Mouse (Mus musculus) left cerebral cortex, postnatal 10 days (tissue): Measurements from ENCODE around the gene Gpr176. TPM values are rescaled to one million over a fixed set of nuclear protein-coding genes. Genes with fewer than 3 reads are reported as not detected.
"Not testable (repeated sequence)": the region's sequence is repeated elsewhere in the genome, so short reads cannot be mapped to it uniquely, and the experiment has no call there.

Experiments
- DNase-seq, 2 experiments: peaks; one replicate each; pipeline ENCODE4 v3.0.0; 2021 to 2022; ENCODE audit warnings: low spot score in 2 of 2, mixed read lengths in 1 of 2; ENCODE audit errors: extremely low spot score in 1 of 2
- intact Hi-C: fragments of 180-260 bp; cut with DNase I; formaldehyde crosslinking; loops from one replicate; pipeline ENCODE4 v1.15.1; 2025
- total RNA-seq, 2 experiments: library from RNA; stranded (reverse); gene quantifications; 2 replicates each; pipeline ENCODE4 v1.2.3; 2021

Gpr176 gene
- total RNA-seq, 2 experiments from 2014 or later: 11.8 to 12.5 TPM

DNA sequence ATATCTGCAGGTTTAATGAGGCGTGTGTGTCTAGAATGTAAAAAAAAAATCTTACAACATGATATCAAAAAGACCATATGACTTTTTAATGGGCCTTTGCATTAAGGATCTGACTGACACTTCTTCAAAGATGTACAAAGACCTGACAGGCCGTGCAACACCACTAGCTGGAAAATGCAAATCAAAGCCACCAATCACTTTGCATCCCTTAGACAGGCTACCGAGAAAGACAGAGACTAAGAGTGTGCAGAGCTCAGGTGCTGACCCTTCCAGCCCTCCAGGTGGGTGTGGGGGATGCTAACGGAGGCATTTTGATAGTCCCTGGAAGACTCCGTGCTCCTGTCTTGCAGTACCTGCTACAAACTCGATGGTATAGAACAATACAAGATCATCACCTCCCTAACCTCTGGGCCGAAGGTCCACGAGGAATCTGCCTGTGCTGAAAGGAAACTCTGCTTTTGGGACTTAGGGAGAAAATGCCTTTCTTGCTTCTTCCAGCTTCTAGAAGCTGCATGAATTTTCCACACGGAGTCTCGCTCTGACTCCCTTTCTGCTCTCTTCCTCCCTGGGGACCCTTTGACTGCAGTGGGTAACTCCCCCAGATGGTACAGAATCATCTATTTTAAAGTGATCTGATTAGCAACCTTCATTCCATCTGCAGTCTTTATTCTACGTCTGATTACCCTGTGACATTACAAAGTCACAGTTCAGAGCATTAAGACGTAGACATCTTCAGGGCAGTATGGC is 57.4 kb downstream of the Gpr176 start:
- intact Hi-C loops: no loop called here
- no peak for DNase-seq

DNA sequence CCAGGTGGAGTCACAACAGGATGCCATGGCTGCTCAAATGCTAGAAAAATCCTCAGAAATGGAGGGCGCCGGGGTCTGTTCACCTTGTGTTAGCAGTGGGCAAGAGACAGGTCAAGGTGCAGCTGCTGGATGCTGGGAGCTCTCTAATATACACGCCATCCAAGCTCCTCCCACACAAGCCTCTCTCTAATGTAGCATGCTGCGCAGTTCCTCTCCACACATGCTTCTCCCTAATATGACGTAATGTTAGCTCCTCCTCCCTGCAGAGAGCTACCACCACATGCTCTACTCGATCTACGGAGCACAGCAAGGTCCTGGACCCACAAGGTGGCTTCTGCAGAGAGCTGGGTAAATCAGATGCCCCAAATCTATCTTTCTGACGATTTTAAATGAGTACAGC is 65.7 kb downstream of the Gpr176 start:
- intact Hi-C loops: no loop called here
- DNase-seq: no peak

DNA sequence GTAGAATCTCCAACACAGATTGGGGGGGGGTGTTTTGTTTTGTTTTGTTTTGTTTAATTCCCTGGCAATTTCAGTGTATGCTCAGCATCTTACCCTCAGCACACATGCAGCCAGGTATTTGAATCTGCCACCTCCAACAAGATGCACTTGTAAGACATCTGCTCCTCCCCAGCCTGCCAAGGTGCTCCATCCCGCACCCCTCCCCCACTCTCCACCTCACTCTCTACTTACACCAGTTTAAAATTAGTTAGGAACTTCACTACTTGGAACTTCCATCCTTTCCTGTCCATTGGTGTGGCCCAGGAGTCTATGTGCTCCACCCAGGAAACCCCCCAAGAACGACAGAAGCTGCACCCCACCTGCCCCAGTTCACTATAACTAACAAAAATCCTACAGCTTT is 66.3 kb downstream of the Gpr176 start:
- intact Hi-C loops: no loop called here
- no peak for DNase-seq

DNA sequence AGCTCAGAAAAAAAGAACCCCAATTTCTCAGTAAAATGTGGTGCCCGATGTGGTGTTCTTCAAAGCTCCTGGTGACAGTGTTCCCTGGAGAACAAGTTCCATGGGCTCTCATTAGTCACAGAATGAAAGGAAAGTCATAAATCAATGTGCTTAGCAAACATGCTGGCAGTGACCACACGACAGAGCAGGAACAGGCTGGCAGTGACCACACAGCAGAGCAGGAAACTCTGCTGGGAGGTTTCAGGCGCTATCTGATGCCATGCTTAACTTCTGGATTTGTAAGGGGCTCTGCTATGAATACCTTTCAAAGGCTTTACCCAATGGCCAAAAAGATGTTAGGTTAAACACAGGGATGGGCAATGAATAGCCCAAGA is 66.7 kb downstream of the Gpr176 start:
- intact Hi-C loops: no loop called here
- no peak for DNase-seq

DNA sequence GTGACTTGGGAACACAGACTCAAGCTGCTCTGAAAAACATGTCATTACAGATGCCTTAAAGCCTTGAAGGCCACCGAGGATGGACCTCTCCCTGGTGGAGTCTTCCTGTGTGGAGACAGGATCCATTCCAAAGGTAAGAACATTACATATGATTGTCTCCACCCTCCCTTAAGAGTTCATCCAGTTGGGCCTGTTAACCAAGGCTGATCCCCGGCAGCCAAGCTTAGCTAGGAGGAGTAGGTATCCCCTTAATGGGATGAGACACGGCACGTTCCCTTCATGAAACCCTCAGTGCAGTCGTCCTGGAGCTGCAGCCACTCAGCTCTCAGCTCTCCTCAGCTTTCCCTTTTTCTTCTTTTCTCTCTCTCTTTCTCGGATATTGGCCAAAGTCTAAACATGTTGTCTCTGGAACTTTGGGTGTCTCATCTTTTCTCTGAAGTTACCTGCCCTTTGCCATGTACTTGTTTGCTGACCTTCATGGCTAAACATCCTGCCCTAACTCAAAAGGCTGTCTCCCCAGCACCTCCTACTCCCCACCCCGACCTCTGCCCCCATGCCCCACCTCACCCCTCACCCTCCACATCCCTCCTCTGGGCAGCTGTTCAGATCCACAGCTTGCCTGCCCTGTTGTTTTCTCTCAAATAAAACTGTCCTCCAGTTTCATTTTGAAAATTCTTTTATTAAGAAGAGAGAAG is 67.2 kb downstream of the Gpr176 start:
- intact Hi-C loops: no loop called here
- DNase-seq: no peak

DNA sequence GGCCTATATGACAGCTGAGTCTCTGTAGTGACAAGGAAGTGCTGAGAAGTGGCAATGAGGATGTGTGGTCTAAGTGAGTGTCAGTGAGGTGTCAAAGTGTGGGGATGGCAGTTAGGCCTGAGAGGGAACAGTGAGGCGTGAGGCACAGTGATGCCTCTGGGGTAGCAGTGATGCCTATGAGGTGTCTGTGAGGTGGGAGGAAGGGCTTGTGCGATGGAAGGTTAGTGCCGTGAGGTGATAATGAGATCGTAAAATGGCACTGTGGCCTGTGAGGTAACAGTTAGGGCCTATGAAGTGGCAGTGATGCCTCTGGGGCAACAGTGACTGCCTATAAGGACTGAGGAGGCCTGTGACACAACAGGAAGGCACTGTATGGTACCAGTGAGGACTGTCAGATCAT is 69.8 kb downstream of the Gpr176 start:
- DNase-seq: no peak
- intact Hi-C loops: no loop called here

DNA sequence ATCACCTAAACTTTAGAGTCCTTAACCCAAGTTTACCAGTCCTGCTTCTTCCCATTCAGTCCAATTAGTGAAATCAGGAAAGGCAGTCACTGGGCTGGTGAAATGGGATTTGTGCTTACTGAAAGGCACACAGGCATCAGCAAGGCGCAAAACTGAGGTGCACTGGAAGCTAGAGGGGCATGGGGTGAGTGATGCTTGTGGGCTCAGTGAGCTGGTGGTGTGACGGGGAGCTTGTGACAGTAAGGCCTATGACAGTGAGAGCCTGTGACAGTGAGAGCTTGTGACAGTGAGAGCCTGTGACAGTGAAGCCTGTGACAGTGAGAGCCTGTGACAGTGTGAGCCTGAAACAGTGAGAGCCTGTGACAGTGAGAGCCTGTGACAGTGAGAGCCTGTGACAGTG is 71.6 kb downstream of the Gpr176 start:
- no peak for DNase-seq
- intact Hi-C loops: no loop called here

DNA sequence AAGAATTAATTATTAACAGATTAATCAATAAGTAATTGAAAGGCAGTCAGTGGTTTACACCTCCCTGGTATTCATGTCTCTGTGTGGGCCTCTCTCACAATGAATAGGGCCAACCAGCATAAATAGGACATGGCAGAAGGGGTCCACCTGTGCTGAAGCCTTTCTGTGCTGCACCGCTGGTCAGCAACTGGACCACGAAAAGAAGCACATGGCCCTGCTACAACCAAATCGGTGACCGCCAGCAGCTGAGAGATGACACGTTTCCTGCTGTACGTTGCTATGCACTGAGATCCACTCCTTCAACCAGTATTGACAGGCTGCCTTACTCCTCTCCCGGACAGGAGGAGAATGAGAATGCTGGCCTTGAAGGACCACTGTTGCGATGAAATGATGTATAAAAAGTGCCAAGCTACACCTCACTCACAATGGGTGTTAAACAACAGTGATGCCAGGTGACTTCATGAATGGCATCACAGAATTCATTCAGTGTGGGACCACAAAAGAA is 72.1 kb downstream of the Gpr176 start:
- intact Hi-C loops: no loop called here
- no peak for DNase-seq

DNA sequence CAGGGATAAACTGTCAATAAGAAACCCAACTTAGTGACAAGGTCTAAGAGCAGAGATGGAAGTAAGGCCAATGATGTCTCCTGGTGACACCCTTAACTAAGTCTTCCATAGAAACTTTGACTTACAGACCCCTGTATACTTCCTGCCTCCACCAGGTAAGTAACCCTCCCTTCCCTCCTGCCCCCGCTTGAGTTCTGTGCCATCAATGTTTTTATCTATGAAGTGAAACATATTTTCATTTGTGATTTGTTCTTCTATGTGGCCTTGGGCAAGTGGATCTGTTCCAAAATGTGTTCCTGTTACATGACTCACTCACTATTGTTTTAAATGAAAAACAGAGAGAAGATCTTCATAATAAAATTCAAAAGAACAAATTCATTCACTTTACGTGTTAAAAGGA is 73.2 kb downstream of the Gpr176 start:
- intact Hi-C loops: no loop called here
- DNase-seq: no peak

DNA sequence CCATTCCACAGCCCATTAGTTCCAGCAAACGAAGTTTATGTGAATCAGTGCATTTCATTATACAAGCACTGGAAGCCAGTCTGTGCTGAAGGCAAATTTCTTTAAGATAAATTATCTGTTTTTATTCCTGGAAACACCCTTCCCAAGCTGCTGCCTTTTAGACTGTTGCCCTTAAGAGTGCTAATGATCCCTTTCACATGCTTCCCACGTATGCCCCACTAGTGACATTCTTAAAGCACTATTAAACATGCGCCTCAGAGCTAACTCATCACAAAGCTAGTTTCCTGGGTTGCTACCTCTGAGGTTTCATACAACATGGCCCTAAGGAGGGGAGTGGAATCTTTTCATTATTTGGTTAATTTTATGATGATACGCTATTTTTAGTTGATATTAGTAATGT is 74.6 kb downstream of the Gpr176 start:
- intact Hi-C loops: no loop called here
- DNase-seq: no peak

DNA sequence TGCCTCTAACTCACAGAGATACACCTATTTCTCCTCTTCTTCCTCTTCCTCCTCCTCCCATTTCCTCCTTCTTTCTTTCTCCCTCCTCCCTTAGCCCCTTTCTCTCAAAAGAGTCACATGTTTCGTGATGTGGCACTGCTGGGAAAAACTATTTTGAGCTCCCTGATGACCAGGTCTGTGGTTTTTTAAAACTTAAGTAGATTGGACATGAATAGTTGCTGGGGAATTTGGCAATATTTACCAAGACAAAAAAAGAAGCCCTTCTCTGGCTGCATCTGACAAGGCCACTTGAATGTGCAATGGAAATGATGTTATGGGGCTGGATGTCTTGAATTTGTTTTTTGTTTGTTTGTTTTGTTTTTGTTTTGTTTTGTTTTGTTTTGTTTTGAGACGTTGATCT is 75.3 kb downstream of the Gpr176 start:
- no peak for DNase-seq
- intact Hi-C loops: no loop called here

DNA sequence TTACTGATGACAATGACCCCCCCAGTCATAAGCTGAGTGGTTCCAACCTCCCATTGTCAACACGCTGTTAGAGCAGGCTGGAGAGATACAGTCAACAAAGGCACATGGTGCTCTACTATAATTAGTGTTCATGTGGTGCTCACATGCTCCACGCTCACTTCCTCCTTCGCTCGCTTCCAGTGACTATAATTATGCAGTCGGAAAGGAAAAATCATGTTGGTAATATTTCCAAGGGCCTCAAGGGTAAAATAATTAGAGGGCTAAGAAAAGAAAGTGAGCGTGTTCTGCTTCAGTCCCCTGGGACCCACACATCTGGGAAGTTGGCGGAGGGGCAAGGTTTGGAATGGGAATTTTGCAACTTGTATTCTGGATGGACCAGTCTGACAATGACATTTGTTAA is 77.7 kb downstream of the Gpr176 start:
- intact Hi-C loops: no loop called here
- no peak for DNase-seq

DNA sequence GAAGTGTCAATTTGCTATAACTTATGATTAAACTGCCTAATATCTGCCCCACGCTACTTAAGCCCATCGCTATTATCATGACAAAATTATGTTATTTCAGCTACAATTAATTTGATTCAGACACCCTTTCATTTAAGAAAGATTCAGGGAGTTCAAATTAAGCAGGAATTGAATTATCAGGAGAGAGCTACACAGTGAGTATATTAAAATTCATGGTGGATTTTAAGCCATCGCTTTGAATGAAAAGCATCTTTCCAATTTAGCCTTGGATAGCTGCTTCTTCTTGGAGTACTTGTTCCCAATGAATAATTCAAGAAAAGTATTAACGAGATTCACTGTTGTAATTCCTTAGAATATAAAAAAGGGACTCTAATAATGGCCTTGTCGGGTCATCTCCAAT is 79.6 kb downstream of the Gpr176 start:
- DNase-seq: no peak
- intact Hi-C loops: no loop called here

DNA sequence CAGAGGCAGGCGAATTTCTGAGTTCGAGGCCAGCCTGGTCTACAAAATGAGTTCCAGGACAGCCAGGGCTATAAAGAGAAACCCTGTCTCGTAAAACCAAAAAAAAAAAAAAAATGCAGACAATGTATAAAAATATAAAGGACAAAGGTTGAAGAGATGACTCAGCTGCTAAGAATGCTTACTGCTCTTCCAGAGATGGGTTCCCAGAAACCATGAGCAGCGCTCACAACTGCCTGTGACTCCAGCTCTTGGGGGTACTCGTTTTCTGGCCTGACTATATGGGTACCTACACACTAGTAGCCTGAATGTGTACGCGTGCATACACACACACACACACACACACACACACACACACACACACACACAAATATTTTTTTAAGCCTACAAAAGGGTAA is 84.2 kb downstream of the Gpr176 start:
- intact Hi-C loops: not testable (repeated sequence)

DNA sequence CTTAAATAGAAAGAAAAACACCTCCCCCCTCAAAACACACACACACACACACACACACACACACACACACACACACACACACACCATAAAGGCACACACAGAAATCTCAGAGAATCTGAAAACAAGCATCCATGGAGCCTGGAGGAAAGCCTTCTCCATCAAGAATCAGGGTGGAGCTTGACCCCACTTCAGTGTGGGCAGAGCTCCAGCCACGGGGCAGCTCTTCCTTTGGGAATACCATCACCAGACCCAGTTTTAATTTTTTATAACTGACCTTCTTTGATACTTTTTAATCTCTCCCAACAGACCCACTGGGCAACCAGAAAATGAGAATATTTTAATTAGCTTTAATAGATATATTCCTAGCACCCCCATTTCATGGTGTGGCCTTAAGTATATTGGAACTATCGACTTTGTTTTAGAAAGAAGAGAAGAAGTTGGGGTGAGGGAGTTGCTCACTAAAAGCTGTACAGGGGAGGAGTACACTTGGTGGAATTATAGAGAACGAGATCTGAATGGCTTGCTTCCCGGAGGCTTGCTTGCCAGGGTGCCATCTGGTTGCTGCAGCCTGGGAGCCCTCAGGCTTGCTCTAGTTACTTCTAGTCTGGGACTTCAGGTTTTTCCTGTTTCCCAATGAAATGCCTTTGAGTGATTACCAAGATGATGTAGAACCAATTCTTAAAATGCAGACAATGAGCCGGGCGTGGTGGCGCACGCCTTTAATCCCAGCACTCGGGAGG is 84.7 kb downstream of the Gpr176 start:
- DNase-seq: no peak
- intact Hi-C loops: no loop called here

More for the DNA sequence above, 84.2 kb downstream of the Gpr176 start:
- DNase-seq: not testable (repeated sequence)

DNA sequence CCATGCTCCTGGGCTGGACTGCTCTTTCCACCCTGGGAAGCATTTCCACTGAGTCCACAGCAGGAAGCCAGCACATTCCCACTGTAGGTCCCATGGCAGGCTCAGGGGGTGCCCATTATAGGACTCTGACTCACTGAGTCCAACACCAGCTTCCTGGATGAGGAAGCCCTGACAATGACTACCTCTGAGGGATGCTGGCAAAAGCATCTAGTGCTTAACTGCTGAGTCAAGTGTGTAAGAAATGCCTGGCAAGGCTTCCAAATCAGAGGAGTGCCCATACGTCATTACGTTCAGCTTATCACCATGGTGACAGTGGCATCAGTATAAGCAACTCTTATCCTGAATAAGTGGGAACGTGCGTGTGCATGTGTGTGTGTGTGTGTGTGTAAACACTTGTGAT is 85.5 kb downstream of the Gpr176 start:
- intact Hi-C loops: no loop called here
- no peak for DNase-seq

DNA sequence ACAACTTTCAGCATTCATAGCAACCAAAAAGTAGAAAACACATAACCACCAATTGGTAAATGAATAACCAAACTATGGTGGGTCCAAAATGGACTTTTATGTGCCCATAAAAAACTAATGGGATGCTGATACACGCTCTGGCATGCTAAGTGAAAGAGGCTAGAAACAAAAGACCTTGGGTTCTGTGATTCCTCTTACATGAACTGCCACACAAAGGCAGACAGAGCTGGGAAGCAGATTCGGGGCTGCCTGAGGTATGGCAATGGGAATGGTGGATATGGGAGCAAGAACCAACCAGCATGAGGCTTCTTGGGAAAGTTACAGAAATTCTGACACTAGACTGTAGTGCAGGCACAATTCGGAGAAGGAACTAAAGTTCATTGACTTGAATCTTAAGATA is 90.8 kb downstream of the Gpr176 start:
- intact Hi-C loops: no loop called here
- DNase-seq: no peak

DNA sequence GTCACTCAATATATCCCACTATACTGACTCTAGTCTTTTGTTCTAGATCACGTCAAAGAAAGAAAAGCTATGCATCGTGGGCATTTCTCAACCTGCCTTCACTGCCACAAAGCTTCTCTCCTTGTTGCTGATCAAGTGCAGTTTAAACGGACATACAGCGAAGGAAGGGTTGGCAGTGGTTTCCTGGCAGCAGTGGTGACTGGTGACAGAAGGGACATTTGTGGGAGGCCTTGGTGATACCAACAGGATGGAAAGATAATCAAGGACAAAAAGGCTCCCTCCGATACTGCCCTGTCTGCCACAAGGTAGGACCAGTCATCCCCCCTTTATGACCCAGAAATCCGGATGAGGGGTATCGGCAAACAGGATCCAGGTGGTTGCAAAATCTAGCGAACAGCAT is 95.0 kb downstream of the Gpr176 start:
- intact Hi-C loops: no loop called here
- no peak for DNase-seq

DNA sequence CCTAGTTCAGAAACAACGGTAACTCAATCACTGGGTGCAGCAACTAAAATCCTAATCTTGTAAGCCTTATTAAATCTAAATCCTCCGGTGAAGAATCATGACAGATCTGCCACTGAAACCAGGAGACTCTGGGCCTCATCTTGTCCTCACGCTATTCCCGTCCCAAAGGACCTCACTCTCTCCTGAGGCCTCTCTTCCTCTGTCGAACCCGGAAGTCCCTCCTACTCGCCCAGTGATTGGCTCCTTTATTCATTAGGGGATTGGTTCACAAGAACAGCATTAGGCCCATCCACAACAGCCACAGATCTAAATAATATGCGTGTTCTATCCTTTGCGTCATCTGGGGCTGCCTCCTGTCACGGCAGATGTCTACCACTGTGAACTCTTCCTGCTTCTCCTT is 101.6 kb downstream of the Gpr176 start:
- intact Hi-C loops: no loop called here
- DNase-seq: no peak

DNA sequence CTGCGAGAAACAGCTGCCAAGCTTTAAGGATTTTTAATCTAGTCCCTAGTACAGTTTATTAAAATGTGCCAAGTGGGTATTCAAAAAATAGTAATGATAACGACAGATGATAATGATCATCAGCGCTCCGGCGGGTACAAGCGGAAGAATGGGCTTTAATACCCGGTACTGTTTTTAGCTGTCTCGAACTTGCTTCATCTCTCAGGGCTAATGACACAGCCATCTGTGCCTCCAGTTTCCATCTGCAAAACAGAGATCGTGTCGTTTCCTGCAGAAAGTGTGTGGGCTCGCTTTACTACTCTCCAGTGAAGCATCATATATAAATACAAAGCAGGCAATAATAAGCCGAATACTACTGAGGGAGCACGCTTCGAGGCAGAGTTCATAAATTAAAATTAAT is 103.0 kb downstream of the Gpr176 start:
- DNase-seq: no peak
- intact Hi-C loops: no loop called here
